Mouse (Mus musculus) heart, postnatal 0 days (tissue): ENCODE data around the gene Fam83d. TPM values are rescaled to one million over a fixed set of nuclear protein-coding genes. Genes with fewer than 3 reads are reported as not detected.
A peak's percentile ranks its signal among the peaks of the same experiment; 100 is the strongest.

ENCODE experiments used
- ATAC-seq: fragments of 200-750 bp; cut with Nextera tagmentation; 2 replicates; pipeline ENCODE4 v1.8.0; 2017; ENCODE audit warnings: low read depth, moderate number of reproducible peaks, moderate library complexity; ENCODE audit not compliant: insufficient read depth
- DNase-seq: peaks from one replicate; pipeline ENCODE4 v3.0.0-alpha.2; 2016; ENCODE audit warnings: low spot score
- H3K27ac ChIP-seq: fragments of 300-500 bp; sonication (generic); 2 replicates; pipeline ENCODE4 v1.5.1; 2014; ENCODE audit warnings: low read depth, mild to moderate bottlenecking
- H3K27me3 ChIP-seq: fragments of 300-500 bp; sonication (generic); 2 replicates; pipeline ENCODE4 v1.6.1; 2014; ENCODE audit warnings: low read length, mixed read lengths; ENCODE audit not compliant: control insufficient read depth, insufficient read depth
- H3K36me3 ChIP-seq: fragments of 300-500 bp; sonication (generic); replicated peaks from 2 replicates; pipeline ENCODE4 v1.6.1; 2014; ENCODE audit warnings: low read length, mixed read lengths; ENCODE audit not compliant: control insufficient read depth, insufficient read depth
- H3K4me1 ChIP-seq: fragments of 300-500 bp; sonication (generic); 2 replicates; pipeline ENCODE4 v1.6.1; 2014; ENCODE audit warnings: antibody characterized with exemption; ENCODE audit not compliant: control insufficient read depth, insufficient read depth
- H3K4me2 ChIP-seq: fragments of 300-500 bp; sonication (generic); 2 replicates; pipeline ENCODE4 v1.6.1; 2014; ENCODE audit warnings: low read depth, mild to moderate bottlenecking, low read length, moderate library complexity
- H3K4me3 ChIP-seq: fragments of 300-500 bp; sonication (generic); 2 replicates; pipeline ENCODE4 v1.5.1; 2014; ENCODE audit warnings: low read depth, low read length
- H3K9ac ChIP-seq: fragments of 300-500 bp; sonication (generic); replicated peaks from 2 replicates; pipeline ENCODE4 v1.6.1; 2014; ENCODE audit warnings: low read depth, low read length, mixed read lengths
- H3K9me3 ChIP-seq: fragments of 300-500 bp; sonication (generic); replicated peaks from 2 replicates; pipeline ENCODE4 v1.6.1; 2016; ENCODE audit warnings: low read length; ENCODE audit not compliant: control insufficient read depth
- CTCF ChIP-seq: IDR thresholded peaks from 2 replicates; pipeline ENCODE4 v1.5.1; 2016; ENCODE audit warnings: antibody characterized with exemption, control low read depth, low read depth
- EP300 ChIP-seq: IDR thresholded peaks from 2 replicates; pipeline ENCODE4 v1.6.1; 2016; ENCODE audit warnings: antibody characterized with exemption, low read depth
- WGBS: fragments of 180-500 bp; shearing (Covaris S2); extraction: QIAGEN DNeasy Blood & Tissue Kit; methylation state at CpG from one replicate; pipeline ENCODE4 v1.1.7; 2014; 5-methylcytosine and 5-hydroxymethylcytosine counted together
- polyA plus RNA-seq: library from polyadenylated mRNA; unstranded; fragments of >200 nt; fragmentation: Nextera tagmentation; extraction: Ambion mirVana; gene quantifications from 2 replicates; pipeline ENCODE4 v1.2.1, GENCODE M21; 2015
- total RNA-seq: library from RNA; depleted of rRNA; stranded (reverse); fragments of >200 nt; gene quantifications from 2 replicates; pipeline ENCODE4 v1.2.3, GENCODE M21; 2014; ENCODE audit warnings: low replicate concordance

Fam83d gene
- total and polyA plus RNA-seq, 2 experiments from 2014 or later = 18.6 to 37.7 TPM

DNA sequence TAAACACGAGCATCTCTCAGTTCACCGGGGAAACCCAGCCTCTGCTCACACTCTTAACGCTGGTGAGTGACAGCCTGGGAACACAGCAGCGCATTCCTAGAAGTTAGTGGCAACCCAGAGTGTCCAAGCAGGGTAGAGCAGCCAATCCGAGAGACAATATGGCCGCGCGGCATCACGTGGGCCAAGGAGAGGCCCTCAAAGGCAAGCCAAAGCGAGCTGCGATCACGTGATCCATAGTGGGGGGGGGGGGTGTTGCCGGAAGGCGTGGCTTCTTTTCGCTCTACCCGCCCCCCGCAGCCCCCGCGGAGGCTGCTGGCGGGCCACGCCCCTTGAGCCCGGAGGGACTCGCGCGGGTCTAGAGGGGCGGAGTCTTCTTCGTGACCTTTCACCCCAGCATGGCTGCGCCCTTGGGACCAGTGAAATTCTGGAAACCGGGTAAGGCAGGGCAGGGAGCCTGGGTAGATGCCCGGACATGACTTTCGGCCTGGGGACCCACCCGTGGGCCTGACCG, 26.7 kb downstream of the Fam83d start, which contains the start of gene Dhx35:
TSS of gene Dhx35 (plus strand) at position 314 of the 511 bp plus-strand sequence.
- H3K4me1 ChIP-seq = peaks cover 4% of the 10 kb centered on the region
- under 1% methylated on average over 33 of the region's 33 CpGs for WGBS
- H3K36me3 ChIP-seq = no peaks in the 10 kb centered on the region
- peak within 1 kb of the TSS; percentile 72 for H3K4me3 ChIP-seq
- peak within 1 kb of the TSS; percentile 83 for H3K27ac ChIP-seq
- TF ChIP-seq EP300 (peak; percentile 85; the same call in 1 of the 2 replicates), CTCF (no peak)
- H3K9ac ChIP-seq = peak within 1 kb of the TSS; percentile 71
- peak within 1 kb of the TSS; percentile 76 for H3K4me2 ChIP-seq
- no peaks in the 10 kb centered on the region for H3K27me3 ChIP-seq
- H3K9me3 ChIP-seq = no peaks in the 10 kb centered on the region
- ATAC-seq (peak; percentile 99), DNase-seq (peak; percentile 93)

DNA sequence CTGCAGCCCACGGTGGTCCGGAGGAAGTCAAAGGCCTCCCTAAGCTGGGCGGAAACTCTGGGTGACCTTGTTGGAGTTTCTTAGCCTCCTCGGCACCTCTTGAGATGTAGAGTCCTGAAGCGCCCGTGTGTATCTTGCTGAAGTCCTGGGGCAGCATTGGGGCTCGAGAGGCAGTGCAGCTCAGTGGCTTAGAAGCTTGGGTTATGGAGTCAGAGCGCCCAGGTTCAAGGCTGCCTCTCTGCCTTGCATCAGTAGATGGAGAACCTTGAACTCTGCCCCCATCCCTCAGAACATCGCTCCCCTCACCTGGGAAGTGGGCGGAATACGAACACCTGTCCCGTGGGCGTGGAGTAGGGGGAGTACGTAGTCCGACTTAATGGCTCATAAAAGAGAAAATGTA, 27.1 kb downstream of the Fam83d start:
- ATAC-seq (no peak), DNase-seq (peak; percentile 8)
- Histone ChIP-seq H3K27ac (peak overlapping the region; percentile 83), H3K27me3 (no peaks in the 10 kb centered on the region), H3K4me1 (peaks cover 4% of the 10 kb centered on the region; the same call in 1 of the 2 replicates), H3K36me3 (no peaks in the 10 kb centered on the region), H3K4me2 (peak overlapping the region; percentile 76), H3K4me3 (peak overlapping the region; percentile 72), H3K9me3 (no peaks in the 10 kb centered on the region), H3K9ac (peak overlapping the region; percentile 71)
- 14% methylated on average over 15 of the region's 15 CpGs for WGBS
- no peak for TF ChIP-seq EP300
- TF ChIP-seq CTCF = no peak

DNA sequence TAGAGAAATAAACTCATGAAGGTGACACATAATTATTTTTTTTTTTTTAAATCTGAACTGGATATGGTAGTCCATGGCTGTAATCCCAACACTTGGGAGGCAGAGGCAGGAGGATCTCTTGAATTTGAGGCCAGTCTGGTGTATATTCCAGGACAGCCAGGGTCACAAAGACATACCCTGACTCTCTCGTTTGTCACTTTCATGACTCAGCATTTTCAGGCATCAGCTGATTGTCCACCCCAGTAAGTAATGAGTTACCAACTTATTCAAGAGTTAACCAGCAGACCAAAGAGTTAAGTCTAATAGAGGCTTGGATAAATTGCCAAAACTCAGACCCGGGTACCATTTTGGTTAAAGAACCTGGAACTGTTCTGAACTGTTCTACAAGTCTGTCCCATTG, 28.0 kb downstream of the Fam83d start:
- TF ChIP-seq EP300 = no peak
- no peaks in the 10 kb centered on the region for H3K27me3 ChIP-seq
- H3K4me2 ChIP-seq = no peak overlapping the region
- H3K4me3 ChIP-seq = no peak overlapping the region
- no peak overlapping the region for H3K27ac ChIP-seq
- H3K9ac ChIP-seq = no peak overlapping the region
- H3K36me3 ChIP-seq = no peaks in the 10 kb centered on the region
- no peak for ATAC-seq
- no peak for DNase-seq
- no peaks in the 10 kb centered on the region for H3K9me3 ChIP-seq
- peaks cover 4% of the 10 kb centered on the region; the same call in 1 of the 2 replicates for H3K4me1 ChIP-seq
- 82% methylated on average over 2 of the region's 2 CpGs for WGBS

DNA sequence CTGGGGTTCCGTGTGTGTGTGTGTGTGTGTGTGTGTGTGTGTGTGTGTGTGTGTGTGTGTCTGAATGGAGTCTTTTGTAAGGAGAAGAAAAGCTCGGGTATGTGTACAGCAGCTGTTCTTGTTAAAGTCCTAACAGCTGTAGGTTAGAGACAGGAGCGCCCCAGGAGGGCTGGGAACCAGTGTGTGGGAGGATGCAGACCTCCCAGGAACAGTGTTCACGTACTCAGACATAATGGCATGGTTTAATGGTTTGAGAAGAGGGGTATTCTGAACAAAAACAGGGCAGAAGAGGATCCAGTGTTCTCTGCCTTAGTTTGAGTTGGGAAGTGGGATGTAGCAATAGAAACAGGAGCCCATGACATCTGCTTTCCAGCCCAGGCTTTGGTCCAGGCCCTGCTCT, 31.4 kb downstream of the Fam83d start:
- DNase-seq (no peak), ATAC-seq (no peak)
- no peak overlapping the region for H3K9ac ChIP-seq
- peaks cover 4% of the 10 kb centered on the region; the same call in 1 of the 2 replicates for H3K4me1 ChIP-seq
- no peak overlapping the region for H3K4me3 ChIP-seq
- H3K27ac ChIP-seq = no peak overlapping the region
- TF ChIP-seq EP300 (no peak), CTCF (no peak)
- peaks cover 21% of the 10 kb centered on the region for H3K36me3 ChIP-seq
- H3K27me3 ChIP-seq = no peaks in the 10 kb centered on the region
- H3K9me3 ChIP-seq = no peaks in the 10 kb centered on the region
- no peak overlapping the region for H3K4me2 ChIP-seq
- WGBS = 69% methylated on average over 4 of the region's 4 CpGs

DNA sequence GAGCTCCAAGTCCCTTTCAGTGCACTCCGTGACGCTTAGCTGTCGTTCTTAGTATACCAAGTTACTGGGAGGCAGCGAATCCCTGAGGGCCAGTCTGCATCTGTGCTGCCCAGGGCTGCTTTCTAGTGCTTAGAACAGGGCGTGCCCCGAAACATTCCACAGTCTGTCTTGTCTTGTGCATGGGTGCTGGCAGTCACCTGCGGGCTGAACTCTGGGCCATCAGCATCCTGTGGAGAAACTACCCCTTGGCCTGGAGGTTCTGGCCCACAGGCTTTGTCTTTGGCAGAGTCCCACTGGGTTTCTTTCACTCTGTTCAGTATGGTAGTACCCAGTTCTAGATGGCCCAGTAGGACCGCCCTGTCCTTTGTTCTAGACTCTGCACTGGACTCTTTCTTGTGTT, 32.9 kb downstream of the Fam83d start:
- 91% methylated on average over 8 of the region's 8 CpGs for WGBS

DNA sequence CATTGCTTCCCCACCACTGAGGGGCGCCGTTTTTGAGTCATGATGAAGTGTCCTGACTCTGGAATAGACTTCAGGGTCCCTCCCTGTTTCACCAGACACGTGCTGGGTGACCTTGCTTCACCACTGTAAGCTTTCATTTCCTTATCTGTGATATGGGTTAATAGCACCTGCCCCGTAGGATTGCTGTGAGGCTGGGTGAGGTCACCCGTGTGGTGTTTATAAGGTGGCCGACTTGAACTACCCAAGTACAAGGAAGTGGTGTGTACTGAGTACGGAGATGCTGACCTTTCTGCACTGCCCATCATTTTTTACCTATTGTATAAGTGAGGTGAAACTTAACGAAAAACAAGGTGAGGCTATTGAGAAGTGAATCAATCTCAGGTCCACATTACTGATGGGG, 35.7 kb downstream of the Fam83d start:
- DNase-seq (no peak), ATAC-seq (no peak)
- Histone ChIP-seq H3K27ac (no peak overlapping the region), H3K4me2 (no peak overlapping the region), H3K9me3 (no peaks in the 10 kb centered on the region), H3K4me3 (no peak overlapping the region), H3K27me3 (no peaks in the 10 kb centered on the region), H3K4me1 (no peaks in the 10 kb centered on the region), H3K36me3 (peaks cover 55% of the 10 kb centered on the region), H3K9ac (no peak overlapping the region)
- TF ChIP-seq EP300 (no peak), CTCF (no peak)
- 83% methylated on average over 8 of the region's 8 CpGs for WGBS

More for the DNA sequence above, 32.9 kb downstream of the Fam83d start:
- ATAC-seq (no peak), DNase-seq (no peak)
- H3K27ac ChIP-seq = no peak overlapping the region
- H3K9ac ChIP-seq = no peak overlapping the region
- no peak for TF ChIP-seq CTCF
- TF ChIP-seq EP300 = no peak
- no peaks in the 10 kb centered on the region for H3K9me3 ChIP-seq
- H3K27me3 ChIP-seq = no peaks in the 10 kb centered on the region
- H3K4me2 ChIP-seq = no peak overlapping the region
- no peaks in the 10 kb centered on the region for H3K4me1 ChIP-seq
- H3K36me3 ChIP-seq = peaks cover 34% of the 10 kb centered on the region
- H3K4me3 ChIP-seq = no peak overlapping the region
